Comparison of ENCODE assay signal across 7 mouse cellular contexts in genomic region chr14:54617152-54617896, GRCm38 (mm10). TPM values are rescaled to one million over a fixed set of nuclear protein-coding genes. Genes with fewer than 3 reads are reported as not detected.
DNase-seq lines count a peak whose midpoint lies in the region.

No protein-coding gene starts in this region.

- H3K4me1 ChIP-seq in brown adipose tissue, adult 24 weeks (ENCODE audit: control insufficient read depth, insufficient read depth, insufficient read length, low read length): peaks cover 7% of the 10 kb centered on the region; the same call in 1 of the 2 replicates
- H3K4me1 ChIP-seq in hindbrain, embryonic 10.5 days (replicated peaks): peaks cover 15% of the 10 kb centered on the region

- peak; percentile 29 for DNase-seq in right cerebral cortex, postnatal 14 days
- DNase-seq in right cerebral cortex, postnatal 4 days: no peak
- DNase-seq in hindbrain, embryonic 10.5 days (ENCODE audit: low spot score): peak; percentile 63
- DNase-seq in lung, postnatal 10 days: peak; percentile 24
- peak; percentile 64 for DNase-seq in thymus, postnatal 4 days
- DNase-seq in adrenal gland, postnatal 14 days: no peak

- 0 out of 2 replicates have a peak overlapping the region, but pooled peaks have one; percentile 20 for H3K27ac ChIP-seq in brown adipose tissue, adult 24 weeks (replicated peaks; ENCODE audit: low read depth, low read length)
- peak overlapping the region; percentile 95 for H3K27ac ChIP-seq in hindbrain, embryonic 10.5 days

- peaks cover 41% of the 10 kb centered on the region for H3K36me3 ChIP-seq in hindbrain, embryonic 10.5 days

- H3K4me3 ChIP-seq in brown adipose tissue, adult 24 weeks (ENCODE audit: insufficient read depth, low read depth, low read length): peak overlapping the region; percentile 97
- H3K4me3 ChIP-seq in hindbrain, embryonic 10.5 days: peak overlapping the region; percentile 98

- no peaks in the 10 kb centered on the region for H3K9me3 ChIP-seq in hindbrain, embryonic 10.5 days

- 2% methylated on average over 38 of the region's 38 CpGs for WGBS in hindbrain, embryonic 10.5 days

- H3K27me3 ChIP-seq in hindbrain, embryonic 10.5 days (ENCODE audit: insufficient read depth, poor library complexity, severe bottlenecking): no peaks in the 10 kb centered on the region

RNA-seq across cellular contexts. Expression of gene Psmb5, which starts 0.5 kb away (rescaled TPM):
- 231 and 291 TPM in 2 replicates for polyA plus RNA-seq in brown adipose tissue, adult 24 weeks (2012; ENCODE audit: insufficient read depth, insufficient read length, missing spikeins)
- 500 and 517 TPM in 2 replicates for polyA plus RNA-seq in hindbrain, embryonic 10.5 days (2016; fragmentation: Nextera tagmentation; extraction: Ambion mirVana)
- total RNA-seq in adrenal gland, postnatal 14 days (2021): 248 and 259 TPM in 2 replicates

RNA-seq across cellular contexts. Expression of gene Psmb11, which starts 3.9 kb away (rescaled TPM):
- polyA plus RNA-seq in brown adipose tissue, adult 24 weeks (2012; ENCODE audit: insufficient read depth, insufficient read length, missing spikeins): not detected in 2 replicates
- polyA plus RNA-seq in hindbrain, embryonic 10.5 days (2016; fragmentation: Nextera tagmentation; extraction: Ambion mirVana): 0.04 and 0.16 TPM in 2 replicates
- total RNA-seq in adrenal gland, postnatal 14 days (2021): not detected in 2 replicates

RNA-seq across cellular contexts. Expression of gene 4931414P19Rik, which starts 11.5 kb away (rescaled TPM):
- polyA plus RNA-seq in brown adipose tissue, adult 24 weeks (2012; ENCODE audit: insufficient read depth, insufficient read length, missing spikeins): 2.6 and 5.2 TPM in 2 replicates
- 8.3 and 9.5 TPM in 2 replicates for polyA plus RNA-seq in hindbrain, embryonic 10.5 days (2016; fragmentation: Nextera tagmentation; extraction: Ambion mirVana)
- total RNA-seq in adrenal gland, postnatal 14 days (2021): 5.4 and 6.2 TPM in 2 replicates

RNA-seq across cellular contexts. Expression of gene Gm17606, which starts 23.4 kb away (rescaled TPM):
- not detected in 2 replicates for polyA plus RNA-seq in brown adipose tissue, adult 24 weeks (2012; ENCODE audit: insufficient read depth, insufficient read length, missing spikeins)
- not detected in 2 replicates for polyA plus RNA-seq in hindbrain, embryonic 10.5 days (2016; fragmentation: Nextera tagmentation; extraction: Ambion mirVana)
- not detected in 2 replicates for total RNA-seq in adrenal gland, postnatal 14 days (2021)

RNA-seq across cellular contexts. Expression of gene Cdh24, which starts 23.8 kb away (rescaled TPM):
- polyA plus RNA-seq in brown adipose tissue, adult 24 weeks (2012; ENCODE audit: insufficient read depth, insufficient read length, missing spikeins): not detected in 2 replicates
- 4.5 and 7.1 TPM in 2 replicates for polyA plus RNA-seq in hindbrain, embryonic 10.5 days (2016; fragmentation: Nextera tagmentation; extraction: Ambion mirVana)
- 1.7 and 2.2 TPM in 2 replicates for total RNA-seq in adrenal gland, postnatal 14 days (2021)

Comparison
In these comparisons a context has a peak if more than half of its experiments do, and no peak if none do; other contexts are left out.
1. DNase-seq: peak in right cerebral cortex, postnatal 14 days (single experiment), hindbrain, embryonic 10.5 days (single experiment), lung, postnatal 10 days (single experiment) and thymus, postnatal 4 days (single experiment); none in right cerebral cortex, postnatal 4 days (single experiment) and adrenal gland, postnatal 14 days (single experiment).